Mouse (Mus musculus): Measurements from ENCODE around the gene Rlim. TPM values are rescaled to one million over a fixed set of nuclear protein-coding genes. Genes with fewer than 3 reads are reported as not detected.

Rlim gene
- 18.5 and 18.6 TPM in 2 replicates for polyA plus RNA-seq (2012; rRNA removed)

DNA sequence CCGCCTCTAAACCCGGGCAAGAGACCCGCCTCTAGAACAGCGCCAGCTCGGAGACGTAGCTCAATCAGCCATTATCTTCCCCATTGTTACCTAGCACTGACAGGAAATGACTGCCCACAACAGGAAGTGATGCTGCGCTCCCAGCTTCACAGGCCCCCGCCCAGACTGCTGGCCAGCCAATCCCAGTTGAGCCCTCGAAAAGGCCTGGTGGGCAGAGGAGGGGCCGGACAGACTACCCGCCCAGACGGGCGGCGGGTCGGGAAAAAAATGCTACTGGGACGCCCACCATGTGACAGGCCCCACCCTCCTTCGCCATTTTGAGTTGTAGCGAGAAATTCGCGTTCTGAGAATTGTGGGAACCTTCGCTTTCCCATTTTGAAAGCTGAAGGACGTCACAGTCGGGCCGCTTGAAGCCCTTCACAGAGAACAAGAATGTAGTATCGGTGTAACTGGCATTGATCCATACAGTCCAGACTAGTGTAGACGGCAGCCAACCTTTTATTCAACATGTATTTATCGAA, at the start of gene Rlim:
Rlim (minus strand) TSS at position 116 of the 521 bp plus-strand sequence.
- DNase-seq (ENCODE audit: extremely low spot score in 1 of 2, low spot score in 1 of 2) = peak; percentile 90 to 92

DNA sequence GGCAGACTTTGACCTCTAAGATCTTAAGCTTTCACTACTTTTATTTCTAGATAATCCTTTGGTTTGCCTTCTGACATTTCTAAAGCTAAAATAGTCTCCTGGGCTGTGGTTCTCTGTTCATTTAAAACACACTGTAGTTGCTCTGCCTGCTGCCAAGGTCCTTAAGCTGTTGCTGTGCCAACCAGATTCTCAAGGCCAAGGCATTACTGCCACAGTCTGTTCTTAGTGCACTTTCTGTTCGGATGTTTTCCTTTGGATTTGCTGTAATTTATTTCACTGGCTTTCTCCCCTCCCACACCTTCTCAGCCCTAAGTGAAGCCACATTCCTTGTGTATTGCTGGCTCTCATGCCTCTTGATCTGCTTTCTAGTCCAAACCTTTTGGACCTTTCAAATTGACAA, 36.1 kb upstream of the Rlim start:
- DNase-seq (ENCODE audit: extremely low spot score in 1 of 2, low spot score in 1 of 2) = no peak

DNA sequence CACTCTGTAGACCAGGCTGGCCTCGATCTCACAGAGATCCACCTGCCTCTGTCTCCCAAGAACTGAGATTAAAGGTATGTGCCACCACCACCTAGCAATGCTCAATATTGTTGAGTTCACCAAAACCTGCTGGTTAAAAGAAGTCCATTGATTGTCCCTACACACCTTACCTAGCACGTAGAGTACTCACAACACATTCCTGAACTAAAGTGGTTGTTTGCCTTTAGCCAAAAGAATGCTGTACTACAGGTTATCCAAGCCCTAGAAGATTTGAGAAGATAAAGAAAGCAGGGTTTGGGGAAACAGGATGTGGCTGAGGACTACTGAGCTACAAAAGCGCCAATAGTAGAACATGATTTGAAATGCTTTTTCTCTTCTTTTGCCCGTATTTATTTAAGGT, 34.0 kb upstream of the Rlim start:
- no peak for DNase-seq (ENCODE audit: extremely low spot score in 1 of 2, low spot score in 1 of 2)

DNA sequence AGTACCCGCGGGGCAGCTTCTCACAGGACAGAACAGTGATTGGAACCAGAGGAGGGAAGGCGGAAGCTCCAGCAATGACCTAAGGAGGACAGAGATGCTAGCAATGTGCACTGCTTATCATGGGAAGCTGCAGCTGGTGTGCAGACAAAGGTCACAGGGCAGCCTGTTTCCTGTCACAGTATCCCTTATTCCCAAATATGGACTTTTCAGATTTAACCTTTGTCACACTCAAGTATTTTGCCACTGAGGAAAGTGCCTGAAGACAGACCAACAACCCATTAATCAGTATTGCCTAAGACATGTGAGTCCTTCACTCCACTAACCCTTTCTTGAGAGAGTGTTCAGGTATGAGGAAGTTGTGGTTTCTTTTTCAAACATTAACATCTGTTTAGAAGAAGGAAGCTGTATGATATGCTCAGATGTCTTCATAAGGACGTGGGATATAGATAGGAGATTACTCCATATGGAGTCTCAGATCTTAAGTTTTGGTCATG, 32.3 kb upstream of the Rlim start:
- DNase-seq (ENCODE audit: extremely low spot score in 1 of 2, low spot score in 1 of 2) = no peak

DNA sequence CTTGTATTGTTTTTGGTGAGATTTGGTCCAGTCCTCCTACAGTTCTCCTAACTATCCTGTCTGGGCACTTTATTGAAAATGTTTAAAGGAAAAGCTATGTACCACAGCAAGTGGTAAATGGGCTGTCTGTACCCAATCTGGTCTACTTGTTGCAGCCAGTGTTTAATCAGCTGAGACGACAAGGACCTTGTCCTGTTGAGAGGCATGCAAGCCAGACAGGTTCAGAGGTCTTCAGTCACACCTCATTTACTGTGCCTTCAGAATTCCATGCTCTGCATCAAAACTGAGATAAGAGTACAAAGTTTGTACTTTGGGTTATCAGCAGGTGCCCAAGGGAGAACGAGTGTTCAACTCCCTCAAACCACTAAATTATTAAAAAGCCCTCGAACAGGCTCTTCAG, 13.7 kb upstream of the Rlim start:
- no peak for DNase-seq (ENCODE audit: extremely low spot score in 1 of 2, low spot score in 1 of 2)

DNA sequence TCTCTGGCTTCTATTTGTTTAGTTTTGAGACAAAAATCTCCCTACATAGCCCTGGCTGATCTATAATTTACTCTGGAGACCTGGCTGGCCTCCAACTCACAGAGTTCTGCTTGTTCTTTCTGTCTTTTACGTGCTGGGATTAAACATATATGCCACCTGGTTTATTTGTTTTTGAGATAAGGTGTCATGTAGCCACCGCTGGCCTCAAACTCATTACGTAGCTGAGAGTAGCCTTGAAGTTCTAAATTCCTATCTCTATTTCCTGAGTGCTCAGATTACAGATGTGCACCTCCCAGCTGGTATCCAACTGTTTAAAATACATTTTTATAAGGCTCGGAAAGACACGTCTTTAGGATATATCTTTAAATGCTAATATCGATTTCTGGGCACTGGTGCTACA, 12.8 kb upstream of the Rlim start:
- no peak for DNase-seq (ENCODE audit: extremely low spot score in 1 of 2, low spot score in 1 of 2)

DNA sequence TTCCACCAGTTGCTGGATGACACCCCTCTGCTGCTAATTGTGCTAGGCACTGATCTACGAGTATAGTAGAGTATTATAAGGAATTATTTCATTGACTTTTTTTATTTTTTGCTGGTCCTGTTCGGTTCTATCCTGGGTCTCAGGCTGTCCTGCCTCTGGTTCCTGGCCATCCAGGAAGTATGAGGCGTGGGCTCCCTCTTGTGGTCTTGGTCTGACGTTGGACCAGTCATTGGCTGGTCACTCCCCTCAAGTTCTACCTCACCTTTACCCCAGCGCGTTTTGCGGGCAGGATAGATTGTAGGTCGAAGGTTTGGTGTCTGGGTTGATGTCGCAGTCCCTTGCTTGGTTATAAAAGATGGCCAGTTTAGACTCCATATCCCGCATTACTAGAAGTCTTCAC, 10.6 kb upstream of the Rlim start:
- DNase-seq (ENCODE audit: extremely low spot score in 1 of 2, low spot score in 1 of 2) = no peak

DNA sequence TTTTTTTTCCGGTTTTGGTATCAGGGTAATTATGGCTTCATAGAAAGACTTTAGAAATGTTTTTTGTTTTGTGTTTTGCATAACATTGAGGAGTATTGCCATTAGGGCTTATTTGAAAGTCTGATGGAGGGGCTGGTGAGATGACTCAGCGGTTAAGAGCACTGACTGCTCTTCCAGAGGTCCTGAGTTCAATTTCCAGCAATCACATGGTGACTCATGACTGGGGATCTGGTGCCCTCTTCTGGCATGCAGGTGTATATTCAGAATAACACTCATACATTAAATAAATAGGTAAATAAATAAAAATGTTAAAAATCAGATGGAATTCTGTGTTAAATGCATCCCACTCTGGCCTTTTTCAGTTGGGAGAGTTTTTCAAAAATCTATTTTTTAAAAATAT, 9.3 kb upstream of the Rlim start:
- no peak for DNase-seq (ENCODE audit: extremely low spot score in 1 of 2, low spot score in 1 of 2)

DNA sequence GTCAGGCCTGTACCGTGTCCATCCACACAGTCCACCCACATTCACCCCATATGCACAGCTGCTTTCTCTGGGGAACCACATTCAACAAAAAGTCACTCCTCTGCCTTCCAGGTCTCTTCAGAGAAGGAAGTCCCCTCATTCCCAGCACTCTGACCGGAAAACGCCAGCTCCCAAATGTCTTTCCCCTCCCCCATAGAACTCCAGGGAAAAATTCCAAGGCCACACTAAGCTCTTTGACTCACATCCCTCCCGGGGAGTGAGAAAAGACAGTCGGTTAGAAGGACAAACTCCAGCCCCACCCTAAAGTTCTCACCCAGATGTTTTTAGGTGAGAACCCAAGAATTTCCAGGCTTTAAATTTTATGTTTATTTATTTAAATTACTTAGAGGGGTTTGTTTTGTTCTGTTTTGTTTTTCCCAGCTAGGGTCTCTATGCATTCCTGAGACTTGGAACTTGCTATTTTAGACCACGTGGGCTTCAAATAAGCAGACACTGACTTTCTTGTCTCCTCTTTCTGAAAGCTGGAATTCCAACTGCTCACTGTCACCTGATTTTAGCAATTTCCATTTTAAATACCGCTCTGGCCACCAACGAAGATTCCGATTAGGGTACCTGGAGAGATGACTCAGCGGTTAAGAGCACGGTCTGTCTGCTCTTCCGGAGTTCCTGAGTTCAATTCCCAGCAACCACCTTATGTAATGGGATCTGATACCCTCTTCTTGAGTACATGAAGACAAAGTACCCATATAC, 6.3 kb upstream of the Rlim start:
- no peak for DNase-seq (ENCODE audit: extremely low spot score in 1 of 2, low spot score in 1 of 2)

DNA sequence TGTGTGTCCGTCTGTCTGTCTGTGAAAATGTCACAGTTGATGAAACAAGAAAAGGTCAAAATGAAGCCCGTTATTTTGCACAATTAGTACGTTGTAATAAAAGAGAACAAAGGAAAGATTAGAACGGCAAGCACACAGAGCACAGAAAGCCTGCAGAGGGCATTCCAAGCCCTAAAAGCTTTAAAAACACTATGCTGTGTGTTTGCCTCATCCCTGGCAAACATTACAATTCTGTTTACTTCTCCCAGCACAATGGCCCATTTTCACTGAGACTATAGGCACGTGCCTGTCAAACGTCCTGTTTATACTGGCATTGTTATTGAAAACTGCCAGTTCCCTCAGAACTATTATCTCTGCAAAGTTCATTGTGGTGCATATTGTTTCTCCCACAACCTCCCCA, 5.1 kb upstream of the Rlim start:
- DNase-seq (ENCODE audit: extremely low spot score in 1 of 2, low spot score in 1 of 2) = no peak

DNA sequence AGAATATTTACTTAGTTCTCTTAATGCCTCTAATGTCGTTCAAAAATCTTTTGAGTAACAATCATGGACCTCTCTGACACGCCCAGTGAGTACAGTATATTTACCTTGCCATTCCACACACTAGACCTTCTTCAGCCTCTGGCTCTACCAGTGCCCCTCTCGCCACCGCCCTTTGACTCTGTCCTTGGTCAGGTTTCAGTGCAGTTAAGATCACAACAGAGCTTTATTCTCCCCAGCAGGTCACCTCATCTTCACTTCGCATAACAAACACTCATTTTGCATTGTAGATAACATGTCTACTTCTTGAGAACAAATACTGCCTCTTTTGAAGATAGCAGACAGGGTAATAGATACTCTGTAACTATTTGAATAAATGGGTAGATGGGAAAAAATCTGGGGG, 3.9 kb upstream of the Rlim start:
- DNase-seq (ENCODE audit: extremely low spot score in 1 of 2, low spot score in 1 of 2) = no peak

DNA sequence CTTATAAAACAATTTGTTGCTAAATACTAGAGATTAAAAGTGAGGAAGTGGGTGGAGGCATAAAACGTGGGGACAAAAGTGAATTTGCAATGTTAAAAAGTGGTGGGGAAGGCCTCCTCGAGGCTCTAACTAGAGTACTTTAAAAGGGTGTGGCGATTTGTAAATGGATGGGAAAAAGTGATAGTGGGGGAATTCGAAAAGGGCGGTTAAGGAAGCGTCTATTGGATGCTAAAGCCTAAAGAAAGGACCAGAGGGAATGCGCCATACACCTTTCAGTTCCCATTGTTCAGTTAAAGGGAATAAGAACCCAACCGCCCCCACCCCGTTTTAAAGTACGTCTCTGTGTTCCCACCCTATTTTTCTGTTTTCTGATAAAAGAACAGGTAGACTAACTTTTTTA, 722 bp upstream of the Rlim start:
- no peak for DNase-seq (ENCODE audit: extremely low spot score in 1 of 2, low spot score in 1 of 2)

DNA sequence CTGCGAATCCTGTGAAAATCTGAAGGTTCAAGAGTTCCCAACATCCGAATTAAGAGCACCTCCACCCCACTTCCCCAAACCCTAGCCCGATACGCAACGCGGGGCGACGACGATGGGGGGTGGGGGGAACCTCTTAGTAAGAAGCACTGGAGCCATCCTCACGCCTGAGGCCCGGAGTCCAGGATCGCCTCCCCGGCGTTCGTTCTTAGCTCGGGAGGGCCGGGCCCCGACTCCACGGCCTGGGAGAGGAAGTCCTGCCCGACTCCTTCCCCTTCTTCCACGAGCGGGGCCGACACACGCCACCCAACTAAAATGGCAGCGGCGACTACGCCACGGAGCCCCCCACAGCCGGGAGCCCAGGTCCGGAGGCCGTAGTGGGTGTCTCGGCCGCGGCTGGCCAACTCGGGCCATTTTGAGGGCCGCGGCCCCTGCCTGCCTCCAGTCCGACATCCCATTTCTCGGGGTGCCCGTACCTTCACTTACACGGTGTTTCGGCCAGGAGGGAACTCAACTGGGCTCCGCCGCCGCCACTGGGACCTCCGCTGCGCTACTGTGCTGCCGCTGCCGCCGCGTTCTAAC, 405 bp downstream of the Rlim start:
- DNase-seq (ENCODE audit: extremely low spot score in 1 of 2, low spot score in 1 of 2) = no peak

DNA sequence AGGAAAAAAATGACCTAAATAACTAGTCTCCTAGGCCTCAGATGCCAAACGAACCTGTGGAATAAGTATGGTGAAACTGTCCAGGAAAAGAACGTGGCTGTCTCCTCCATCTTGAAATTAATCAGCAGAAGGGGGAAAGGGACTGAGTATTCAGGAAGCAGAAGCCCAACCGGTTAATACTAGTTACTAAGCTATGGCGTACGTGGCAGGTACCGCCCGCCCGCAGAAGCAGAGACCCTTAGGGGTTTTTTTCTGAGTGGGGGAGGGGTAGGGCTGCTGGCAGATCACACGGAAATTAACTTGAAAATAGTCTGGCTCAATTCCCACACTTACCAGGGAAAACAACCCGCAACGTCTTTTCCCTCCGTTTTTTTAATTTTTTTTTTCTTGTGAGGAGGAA, 1.0 kb downstream of the Rlim start:
- DNase-seq (ENCODE audit: extremely low spot score in 1 of 2, low spot score in 1 of 2) = no peak

DNA sequence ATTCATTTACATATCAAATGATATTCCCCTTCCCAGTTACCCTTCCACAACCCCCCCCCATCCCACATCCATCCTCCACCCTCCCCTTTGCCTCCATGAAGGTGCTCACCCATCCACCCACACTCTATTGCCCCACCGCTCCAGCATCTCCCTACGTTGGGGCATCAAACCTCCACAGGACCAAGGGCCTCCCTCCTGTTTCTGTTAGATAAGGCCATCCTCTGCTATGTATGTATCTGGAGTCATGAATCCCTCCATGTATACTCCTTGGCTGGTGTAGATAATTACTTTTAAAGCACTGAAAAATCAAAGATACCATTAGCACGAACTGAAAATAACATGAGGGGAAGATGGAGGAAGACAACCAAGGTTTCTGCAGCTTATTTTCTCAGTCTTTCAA, 41.4 kb downstream of the Rlim start:
- DNase-seq (ENCODE audit: extremely low spot score in 1 of 2, low spot score in 1 of 2) = no peak

DNA sequence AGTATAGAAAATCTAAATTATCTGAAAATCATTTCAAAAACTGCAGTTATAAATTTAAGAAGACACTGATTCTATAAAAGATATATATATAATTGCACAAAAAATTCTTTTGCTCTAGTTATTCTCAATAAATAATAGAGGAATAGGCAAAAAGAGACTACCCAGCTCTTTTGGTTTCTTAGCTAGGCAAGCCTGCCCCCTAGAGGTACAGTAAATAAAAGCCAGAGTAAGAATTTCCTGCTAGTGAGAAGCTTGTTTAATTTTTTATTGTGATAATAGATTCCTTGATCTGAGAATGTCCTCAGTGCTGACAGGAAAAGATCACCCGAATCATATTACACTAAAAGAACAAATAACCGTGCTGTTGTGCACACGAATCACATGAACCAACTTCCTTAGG, 43.8 kb downstream of the Rlim start:
- peak in 1 of 2 experiments; percentile 67 for DNase-seq (ENCODE audit: extremely low spot score in 1 of 2, low spot score in 1 of 2)

DNA sequence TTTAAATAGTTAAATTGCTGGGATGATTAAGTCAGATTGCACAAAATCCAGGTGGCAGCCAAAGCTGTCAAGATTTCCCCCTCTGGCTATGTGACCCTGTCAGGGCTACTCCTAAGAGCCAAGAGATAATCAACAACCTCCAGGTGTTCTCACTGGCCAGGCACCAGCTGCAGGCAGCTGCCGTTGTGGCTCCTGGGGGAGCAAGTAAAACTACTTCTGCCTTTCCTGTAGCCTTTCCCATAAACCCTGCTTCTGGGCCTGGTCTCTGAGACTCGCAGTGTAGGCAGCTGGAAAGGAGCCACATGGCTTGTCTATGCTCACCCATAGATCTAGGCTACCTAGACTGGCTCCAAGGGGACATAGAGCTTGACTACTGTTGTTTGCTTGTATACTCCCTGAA, 58.6 kb downstream of the Rlim start:
- no peak for DNase-seq (ENCODE audit: extremely low spot score in 1 of 2, low spot score in 1 of 2)

DNA sequence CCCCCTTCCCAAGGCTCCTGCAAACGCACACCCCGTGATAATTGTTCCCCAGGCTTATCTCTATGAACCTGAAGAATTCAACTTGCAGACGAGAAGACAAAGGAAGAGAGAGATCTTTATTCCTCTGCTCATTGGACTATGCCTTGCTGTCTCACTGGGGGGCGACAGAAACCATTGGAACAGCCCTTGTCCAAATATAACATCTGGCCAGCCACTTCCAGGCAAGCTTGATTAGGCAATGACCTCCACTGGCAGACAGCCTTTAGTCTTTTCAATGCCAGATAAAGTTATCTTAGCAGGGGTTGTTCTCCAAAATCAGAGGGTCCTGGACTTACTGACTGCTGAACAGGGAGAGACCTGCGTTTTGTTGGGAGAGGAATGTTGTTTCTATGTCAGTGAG, 62.1 kb downstream of the Rlim start:
- peak in 1 of 2 experiments; percentile 0 for DNase-seq (ENCODE audit: extremely low spot score in 1 of 2, low spot score in 1 of 2)

DNA sequence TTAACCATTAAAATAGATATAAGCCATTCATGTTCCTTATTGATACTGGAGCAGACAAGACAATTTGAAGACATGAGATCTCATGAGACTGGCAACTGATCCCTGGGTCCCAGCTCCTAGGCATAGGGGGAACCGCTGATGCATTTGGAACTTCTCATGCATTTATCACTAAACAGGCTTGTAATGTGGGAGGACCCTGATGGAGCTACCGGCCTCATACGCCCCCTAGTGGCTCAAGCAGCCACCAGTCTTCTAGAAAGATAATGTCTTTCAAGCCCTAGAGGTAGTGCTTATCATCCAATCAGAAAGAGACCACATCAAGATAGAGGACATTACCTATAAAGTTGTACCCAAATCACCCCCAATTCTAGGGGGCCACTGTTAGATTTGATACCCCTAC, 66.3 kb downstream of the Rlim start:
- peak in 1 of 2 experiments; percentile 69 for DNase-seq (ENCODE audit: extremely low spot score in 1 of 2, low spot score in 1 of 2)

Data from frontal cortex, adult 2 months (tissue).